Mouse (Mus musculus): ENCODE results near the gene Cep350. TPM values are rescaled to one million over a fixed set of nuclear protein-coding genes. Genes with fewer than 3 reads are reported as not detected.

Cep350 gene
- polyA plus RNA-seq, 1 experiment from 2014 or later, result 6.2 TPM

DNA sequence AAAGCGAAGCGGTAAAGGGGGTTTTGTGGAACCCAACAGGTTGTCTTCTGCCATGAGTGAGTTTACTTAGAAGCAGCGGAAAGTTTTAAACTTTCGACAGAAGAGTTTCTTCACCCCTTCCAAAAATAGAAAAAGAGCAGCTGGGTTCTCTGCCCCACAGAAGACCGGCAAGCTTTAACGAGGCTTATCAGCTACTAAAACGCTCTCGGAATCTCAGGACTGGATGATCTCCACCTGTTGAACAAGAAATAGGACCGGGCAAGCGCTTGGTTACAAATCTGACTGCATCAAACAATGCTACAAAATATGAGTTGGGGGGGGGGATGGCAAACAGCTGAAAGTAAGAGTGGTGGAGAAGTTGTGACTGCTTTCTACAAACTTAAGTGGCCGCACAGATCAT, 17.3 kb upstream of the Cep350 start:
- Histone ChIP-seq H3K36me3 (ENCODE audit: control insufficient read depth, insufficient read depth, low read length) (no peaks in the 10 kb centered on the region), H3K4me2 (ENCODE audit: low read depth) (no peak overlapping the region), H3K4me1 (ENCODE audit: control insufficient read depth, insufficient read depth, low read length) (no peaks in the 10 kb centered on the region), H3K27me3 (ENCODE audit: control insufficient read depth, insufficient read depth, low read length) (no peaks in the 10 kb centered on the region), H3K27ac (ENCODE audit: low read depth, low read length) (no peak overlapping the region), H3K9ac (ENCODE audit: low read length) (no peak overlapping the region), H3K4me3 (ENCODE audit: low read depth, low read length) (no peak overlapping the region), H3K9me3 (ENCODE audit: control insufficient read depth, low read length) (no peaks in the 10 kb centered on the region)
- 81% methylated on average over 11 of the region's 11 CpGs for WGBS
- ATAC-seq (ENCODE audit: insufficient read depth, low FRiP score, low TSS enrichment) (no peak), DNase-seq (ENCODE audit: low spot score) (no peak)

DNA sequence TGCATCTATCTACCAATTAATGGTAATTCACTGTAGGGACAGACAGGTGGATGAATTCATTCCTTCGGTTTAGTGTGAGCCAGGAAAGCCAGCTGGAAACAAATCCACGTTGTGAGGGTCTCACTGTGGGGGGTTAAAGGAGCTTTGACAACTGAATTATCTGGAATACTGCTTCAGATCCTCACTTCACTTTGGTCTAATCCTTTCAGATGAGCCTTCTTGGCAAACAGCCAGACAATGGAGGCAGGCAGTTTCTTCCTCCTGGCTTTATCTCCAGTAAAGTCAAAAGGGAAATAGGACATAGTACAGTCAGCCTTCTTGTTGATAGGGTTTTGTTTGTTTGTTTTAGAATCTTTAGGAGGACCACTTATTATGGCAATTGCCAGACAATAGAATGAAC, 16.3 kb upstream of the Cep350 start:
- H3K9ac ChIP-seq (ENCODE audit: low read length), result no peak overlapping the region
- no peaks in the 10 kb centered on the region for H3K4me1 ChIP-seq (ENCODE audit: control insufficient read depth, insufficient read depth, low read length)
- no peak overlapping the region for H3K27ac ChIP-seq (ENCODE audit: low read depth, low read length)
- no peaks in the 10 kb centered on the region for H3K27me3 ChIP-seq (ENCODE audit: control insufficient read depth, insufficient read depth, low read length)
- ATAC-seq (ENCODE audit: insufficient read depth, low FRiP score, low TSS enrichment), result no peak
- no peaks in the 10 kb centered on the region for H3K36me3 ChIP-seq (ENCODE audit: control insufficient read depth, insufficient read depth, low read length)
- no peak overlapping the region for H3K4me3 ChIP-seq (ENCODE audit: low read depth, low read length)
- WGBS, result 29% methylated on average over 2 of the region's 2 CpGs
- DNase-seq (ENCODE audit: low spot score), result no peak
- no peak overlapping the region for H3K4me2 ChIP-seq (ENCODE audit: low read depth)
- H3K9me3 ChIP-seq (ENCODE audit: control insufficient read depth, low read length), result no peaks in the 10 kb centered on the region

GRCm38 (mm10) chr1:155987625-155988024, 14.6 kb upstream of the Cep350 start:
- H3K27me3 ChIP-seq (ENCODE audit: control insufficient read depth, insufficient read depth, low read length), result no peaks in the 10 kb centered on the region
- ATAC-seq (ENCODE audit: insufficient read depth, low FRiP score, low TSS enrichment), result no peak
- H3K9ac ChIP-seq (ENCODE audit: low read length), result no peak overlapping the region
- H3K4me2 ChIP-seq (ENCODE audit: low read depth), result no peak overlapping the region
- H3K36me3 ChIP-seq (ENCODE audit: control insufficient read depth, insufficient read depth, low read length), result no peaks in the 10 kb centered on the region
- no peaks in the 10 kb centered on the region for H3K4me1 ChIP-seq (ENCODE audit: control insufficient read depth, insufficient read depth, low read length)
- no peak for DNase-seq (ENCODE audit: low spot score)
- no peak overlapping the region for H3K27ac ChIP-seq (ENCODE audit: low read depth, low read length)
- H3K4me3 ChIP-seq (ENCODE audit: low read depth, low read length), result no peak overlapping the region
- H3K9me3 ChIP-seq (ENCODE audit: control insufficient read depth, low read length), result no peaks in the 10 kb centered on the region
- 89% methylated on average over 2 of the region's 2 CpGs for WGBS

GRCm38 (mm10) chr1:155974931-155975330, 1.9 kb upstream of the Cep350 start:
- ATAC-seq (ENCODE audit: insufficient read depth, low FRiP score, low TSS enrichment) (no peak), DNase-seq (ENCODE audit: low spot score) (no peak)
- 82% methylated on average over 2 of the region's 2 CpGs for WGBS

GRCm38 (mm10) chr1:155973719-155974379, 794 bp upstream of the Cep350 start:
- Histone ChIP-seq H3K4me1 (ENCODE audit: control insufficient read depth, insufficient read depth, low read length) (peaks cover 2% of the 10 kb centered on the region; the same call in 1 of the 2 replicates), H3K9ac (ENCODE audit: low read length) (peak overlapping the region; percentile 49), H3K27ac (ENCODE audit: low read depth, low read length) (peak overlapping the region; percentile 64; the same call in 1 of the 2 replicates), H3K4me2 (ENCODE audit: low read depth) (peak overlapping the region; percentile 75), H3K27me3 (ENCODE audit: control insufficient read depth, insufficient read depth, low read length) (no peaks in the 10 kb centered on the region), H3K9me3 (ENCODE audit: control insufficient read depth, low read length) (no peaks in the 10 kb centered on the region), H3K4me3 (ENCODE audit: low read depth, low read length) (peak overlapping the region; percentile 99), H3K36me3 (ENCODE audit: control insufficient read depth, insufficient read depth, low read length) (no peaks in the 10 kb centered on the region)
- WGBS, result 6% methylated on average over 19 of the region's 19 CpGs
- DNase-seq (ENCODE audit: low spot score), result no peak
- peak; percentile 18 for ATAC-seq (ENCODE audit: insufficient read depth, low FRiP score, low TSS enrichment)

More at GRCm38 (mm10) chr1:155974931-155975330, 1.9 kb upstream of the Cep350 start:
- H3K27me3 ChIP-seq (ENCODE audit: control insufficient read depth, insufficient read depth, low read length), result no peaks in the 10 kb centered on the region
- H3K27ac ChIP-seq (ENCODE audit: low read depth, low read length), result no peak overlapping the region
- H3K9me3 ChIP-seq (ENCODE audit: control insufficient read depth, low read length), result no peaks in the 10 kb centered on the region
- no peak overlapping the region for H3K4me2 ChIP-seq (ENCODE audit: low read depth)
- no peak overlapping the region for H3K4me3 ChIP-seq (ENCODE audit: low read depth, low read length)
- H3K36me3 ChIP-seq (ENCODE audit: control insufficient read depth, insufficient read depth, low read length), result no peaks in the 10 kb centered on the region
- no peak overlapping the region for H3K9ac ChIP-seq (ENCODE audit: low read length)
- peaks cover 2% of the 10 kb centered on the region; the same call in 1 of the 2 replicates for H3K4me1 ChIP-seq (ENCODE audit: control insufficient read depth, insufficient read depth, low read length)

DNA sequence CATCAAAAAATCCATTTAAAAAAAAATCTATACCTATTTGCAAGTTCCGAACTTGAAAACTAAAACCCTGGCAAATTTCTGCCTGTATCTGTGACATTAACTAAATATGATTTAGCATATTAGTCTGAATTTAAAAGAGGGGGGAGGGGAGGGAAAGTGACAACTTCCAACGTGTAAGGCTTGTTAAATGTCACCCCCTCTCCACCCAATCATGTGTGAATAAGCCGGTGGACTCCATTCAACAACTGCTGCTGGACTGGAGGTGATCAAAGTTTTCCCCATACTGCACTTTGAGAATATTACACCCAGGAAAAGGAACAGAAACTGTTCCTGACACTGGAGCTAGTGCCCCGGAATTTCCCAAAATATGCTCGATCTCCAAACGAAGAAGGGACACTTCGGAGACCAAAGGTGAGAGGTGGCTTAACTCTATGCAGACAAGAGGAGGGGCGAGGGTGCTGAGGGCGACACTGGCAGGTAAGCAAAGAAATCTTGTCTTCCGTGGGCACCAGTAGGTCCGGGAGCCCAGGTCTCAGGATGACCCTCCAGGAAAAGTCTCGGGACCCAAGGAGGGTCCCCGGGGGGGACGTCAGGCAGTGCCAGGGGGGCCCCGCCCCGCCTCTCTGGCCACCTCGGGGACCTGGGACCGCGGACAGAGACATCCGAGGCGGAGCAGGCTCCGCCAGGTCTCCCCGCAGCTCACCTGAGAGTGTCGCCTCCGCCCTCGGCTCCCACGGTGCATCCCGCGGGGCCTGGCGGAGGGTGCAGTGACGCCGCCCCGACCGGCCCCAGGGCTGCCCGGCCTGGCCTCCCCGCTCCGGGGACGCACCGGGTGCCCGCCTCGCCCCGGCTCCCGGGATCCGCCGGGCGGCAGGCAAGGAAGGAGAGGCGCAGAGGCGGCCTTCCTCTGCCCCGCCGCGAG, 648 bp downstream of the Cep350 start:
- H3K4me2 ChIP-seq (ENCODE audit: low read depth), result peak overlapping the region; percentile 82
- 2% methylated on average over 41 of the region's 51 CpGs for WGBS
- no peak for DNase-seq (ENCODE audit: low spot score)
- peak; percentile 62 for ATAC-seq (ENCODE audit: insufficient read depth, low FRiP score, low TSS enrichment)
- peak overlapping the region; percentile 96 for H3K9ac ChIP-seq (ENCODE audit: low read length)
- peak overlapping the region; percentile 99 for H3K4me3 ChIP-seq (ENCODE audit: low read depth, low read length)
- H3K4me1 ChIP-seq (ENCODE audit: control insufficient read depth, insufficient read depth, low read length), result peaks cover 2% of the 10 kb centered on the region; the same call in 1 of the 2 replicates
- H3K27me3 ChIP-seq (ENCODE audit: control insufficient read depth, insufficient read depth, low read length), result no peaks in the 10 kb centered on the region
- H3K9me3 ChIP-seq (ENCODE audit: control insufficient read depth, low read length), result no peaks in the 10 kb centered on the region
- H3K27ac ChIP-seq (ENCODE audit: low read depth, low read length), result peak overlapping the region; percentile 75
- H3K36me3 ChIP-seq (ENCODE audit: control insufficient read depth, insufficient read depth, low read length), result no peaks in the 10 kb centered on the region

- Histone ChIP-seq H3K4me2 (ENCODE audit: low read depth) (no peak overlapping the region), H3K36me3 (ENCODE audit: control insufficient read depth, insufficient read depth, low read length) (peaks cover 3% of the 10 kb centered on the region), H3K4me3 (ENCODE audit: low read depth, low read length) (no peak overlapping the region), H3K4me1 (ENCODE audit: control insufficient read depth, insufficient read depth, low read length) (no peaks in the 10 kb centered on the region), H3K9me3 (ENCODE audit: control insufficient read depth, low read length) (no peaks in the 10 kb centered on the region), H3K27me3 (ENCODE audit: control insufficient read depth, insufficient read depth, low read length) (no peaks in the 10 kb centered on the region), H3K27ac (ENCODE audit: low read depth, low read length) (no peak overlapping the region), H3K9ac (ENCODE audit: low read length) (no peak overlapping the region)
- ATAC-seq (ENCODE audit: insufficient read depth, low FRiP score, low TSS enrichment), result no peak
- DNase-seq (ENCODE audit: low spot score), result no peak
- WGBS, result 93% methylated on average over 2 of the region's 2 CpGs
These were observed 23.9 kb downstream of the Cep350 start for GRCm38 (mm10) chr1:155949170-155949569.

- no peak for ATAC-seq (ENCODE audit: insufficient read depth, low FRiP score, low TSS enrichment)
- Histone ChIP-seq H3K36me3 (ENCODE audit: control insufficient read depth, insufficient read depth, low read length) (peaks cover 7% of the 10 kb centered on the region), H3K4me1 (ENCODE audit: control insufficient read depth, insufficient read depth, low read length) (no peaks in the 10 kb centered on the region), H3K4me3 (ENCODE audit: low read depth, low read length) (no peak overlapping the region), H3K27me3 (ENCODE audit: control insufficient read depth, insufficient read depth, low read length) (no peaks in the 10 kb centered on the region), H3K4me2 (ENCODE audit: low read depth) (no peak overlapping the region), H3K9ac (ENCODE audit: low read length) (no peak overlapping the region), H3K27ac (ENCODE audit: low read depth, low read length) (no peak overlapping the region), H3K9me3 (ENCODE audit: control insufficient read depth, low read length) (no peaks in the 10 kb centered on the region)
- WGBS, result 100% methylated on average over 2 of the region's 2 CpGs
- no peak for DNase-seq (ENCODE audit: low spot score)
These were observed 28.7 kb downstream of the Cep350 start for GRCm38 (mm10) chr1:155944361-155944760.
